Mouse (Mus musculus): Measurements from ENCODE around the gene Nmral1. TPM values are rescaled to one million over a fixed set of nuclear protein-coding genes. Genes with fewer than 3 reads are reported as not detected.

Nmral1 gene
- polyA plus RNA-seq, 1 experiment from 2014 or later = 80.9 TPM

DNA sequence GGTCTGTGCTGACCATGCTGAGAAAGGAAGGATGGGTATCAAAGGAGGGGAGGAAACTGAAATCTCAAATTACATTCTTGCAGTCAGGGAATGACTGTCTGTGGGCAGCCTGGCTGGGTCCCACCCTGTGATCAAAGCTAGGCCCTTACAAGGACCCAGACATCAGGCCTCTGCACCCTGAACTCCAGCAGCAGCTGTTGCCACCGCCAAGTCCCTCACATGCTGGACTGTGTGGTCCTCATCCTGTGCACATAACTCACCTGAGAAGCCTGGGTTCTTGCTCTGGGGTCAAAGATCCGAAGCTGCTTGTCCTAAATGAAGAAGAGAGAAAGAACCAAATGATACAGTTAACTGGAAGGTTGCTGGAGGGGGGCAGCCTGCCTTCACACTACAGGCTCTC is 57.6 kb downstream of the Nmral1 start:
- no peak overlapping the region for H3K9ac ChIP-seq (replicated peaks; ENCODE audit: low read length)
- no peaks in the 10 kb centered on the region for H3K9me3 ChIP-seq (ENCODE audit: control insufficient read depth, low read length)
- no peaks in the 10 kb centered on the region for H3K27me3 ChIP-seq (ENCODE audit: control insufficient read depth, insufficient read depth, low read length)
- peaks cover 3% of the 10 kb centered on the region; the same call in 1 of the 2 replicates for H3K4me1 ChIP-seq (ENCODE audit: control insufficient read depth, insufficient read depth, low read length)
- WGBS = 83% methylated on average over 2 of the region's 2 CpGs
- DNase-seq (no peak), ATAC-seq (ENCODE audit: low FRiP score, low TSS enrichment) (no peak)
- H3K4me3 ChIP-seq (replicated peaks; ENCODE audit: low read depth, low read length) = no peak overlapping the region
- H3K27ac ChIP-seq (replicated peaks; ENCODE audit: low read depth, low read length) = no peak overlapping the region
- H3K4me2 ChIP-seq (ENCODE audit: low read length) = no peak overlapping the region
- peaks cover 18% of the 10 kb centered on the region for H3K36me3 ChIP-seq (ENCODE audit: control insufficient read depth, insufficient read depth, low read length)

Other genes starting within 250 kb of the Nmral1 start
- gene Srl, start 177.5 kb downstream of the Nmral1 start, polyA plus RNA-seq (2014; fragmentation: Nextera tagmentation; extraction: Ambion mirVana) = 17.6 and 25.7 TPM in 2 replicates
- gene Tfap4, start 159.5 kb downstream of the Nmral1 start, polyA plus RNA-seq (2014; fragmentation: Nextera tagmentation; extraction: Ambion mirVana) = 7.2 and 8.9 TPM in 2 replicates
- 13.2 and 13.4 TPM in 2 replicates for gene Glis2, start 124.6 kb downstream of the Nmral1 start, polyA plus RNA-seq (2014; fragmentation: Nextera tagmentation; extraction: Ambion mirVana)
- gene Pam16, start 94.4 kb downstream of the Nmral1 start, polyA plus RNA-seq (2014; fragmentation: Nextera tagmentation; extraction: Ambion mirVana) = 171 and 207 TPM in 2 replicates
- 3.4 and 3.9 TPM in 2 replicates for gene Vasn, start 79.4 kb downstream of the Nmral1 start, polyA plus RNA-seq (2014; fragmentation: Nextera tagmentation; extraction: Ambion mirVana)
- 44.8 and 55.0 TPM in 2 replicates for gene Dnaja3, start 79.4 kb downstream of the Nmral1 start, polyA plus RNA-seq (2014; fragmentation: Nextera tagmentation; extraction: Ambion mirVana)
- gene Coro7, start 39.6 kb downstream of the Nmral1 start, polyA plus RNA-seq (2014; fragmentation: Nextera tagmentation; extraction: Ambion mirVana) = 23.3 and 25.7 TPM in 2 replicates
- 91.6 and 96.4 TPM in 2 replicates for gene Hmox2, start 7.0 kb upstream of the Nmral1 start, polyA plus RNA-seq (2014; fragmentation: Nextera tagmentation; extraction: Ambion mirVana)
- gene Cdip1, start 70.9 kb upstream of the Nmral1 start, polyA plus RNA-seq (2014; fragmentation: Nextera tagmentation; extraction: Ambion mirVana) = 98.1 and 103 TPM in 2 replicates
- 0.42 and 0.61 TPM in 2 replicates for gene 4930562C15Rik, start 116.1 kb upstream of the Nmral1 start, polyA plus RNA-seq (2014; fragmentation: Nextera tagmentation; extraction: Ambion mirVana)
- 49.4 and 53.2 TPM in 2 replicates for gene Ubald1, start 161.0 kb upstream of the Nmral1 start, polyA plus RNA-seq (2014; fragmentation: Nextera tagmentation; extraction: Ambion mirVana)
- gene Mgrn1, start 166.9 kb upstream of the Nmral1 start, polyA plus RNA-seq (2014; fragmentation: Nextera tagmentation; extraction: Ambion mirVana) = 117 and 123 TPM in 2 replicates
- gene Nudt16l1, start 219.4 kb upstream of the Nmral1 start, polyA plus RNA-seq (2014; fragmentation: Nextera tagmentation; extraction: Ambion mirVana) = 116 and 122 TPM in 2 replicates
- 69.8 and 70.6 TPM in 2 replicates for gene Anks3, start 244.8 kb upstream of the Nmral1 start, polyA plus RNA-seq (2014; fragmentation: Nextera tagmentation; extraction: Ambion mirVana)

Measured in midbrain, embryonic 14.5 days (tissue).